Mouse (Mus musculus) hindbrain, postnatal 0 days (tissue): ENCODE measurements at regions not wholly inside any gene's neighbourhood (a gene's known extent, or its start where the extent isn't known, plus 50 kb on each side); places are given as distances from the start of the nearest gene placed in this dataset.
A peak's percentile ranks its signal among the peaks of the same experiment; 100 is the strongest.

Experiments
- ATAC-seq: fragments of 200-750 bp; cut with Nextera tagmentation; 2 replicates; pipeline ENCODE4 v1.8.0; 2017; ENCODE audit warnings: mild to moderate bottlenecking, moderate TSS enrichment, moderate library complexity
- DNase-seq: peaks from one replicate; pipeline ENCODE4 v3.0.0-alpha.2; 2015; ENCODE audit warnings: low spot score
- H3K27ac ChIP-seq: fragments of 300-500 bp; sonication (generic); 2 replicates; pipeline ENCODE4 v1.5.1; 2014; ENCODE audit warnings: mild to moderate bottlenecking
- H3K27me3 ChIP-seq: fragments of 300-500 bp; sonication (generic); 2 replicates; pipeline ENCODE4 v1.6.1; 2014; ENCODE audit warnings: low read length, mixed read lengths; ENCODE audit not compliant: insufficient read depth
- H3K36me3 ChIP-seq: fragments of 300-500 bp; sonication (generic); 2 replicates; pipeline ENCODE4 v1.6.1; 2014; ENCODE audit warnings: low read length, mixed read lengths; ENCODE audit not compliant: insufficient read depth
- H3K4me1 ChIP-seq: fragments of 300-500 bp; sonication (generic); 2 replicates; pipeline ENCODE4 v1.6.1; 2014; ENCODE audit warnings: antibody characterized with exemption, low read length, mixed read lengths; ENCODE audit not compliant: insufficient read depth
- H3K4me2 ChIP-seq: fragments of 300-500 bp; sonication (generic); 2 replicates; pipeline ENCODE4 v1.6.1; 2014; ENCODE audit warnings: low read depth, mild to moderate bottlenecking, low read length, moderate library complexity, mixed read lengths
- H3K4me3 ChIP-seq: fragments of 300-500 bp; sonication (generic); 2 replicates; pipeline ENCODE4 v1.5.1; 2014; ENCODE audit warnings: low read length
- H3K9ac ChIP-seq: fragments of 300-500 bp; sonication (generic); replicated peaks from 2 replicates; pipeline ENCODE4 v1.6.1; 2014; ENCODE audit warnings: mild to moderate bottlenecking, low read length, moderate library complexity, mixed read lengths
- H3K9me3 ChIP-seq: fragments of 300-500 bp; sonication (generic); 2 replicates; pipeline ENCODE4 v1.6.1; 2016; ENCODE audit warnings: low read length, mixed read lengths
- CTCF ChIP-seq: IDR thresholded peaks from 2 replicates; pipeline ENCODE4 v1.5.1; 2016; ENCODE audit warnings: antibody characterized with exemption, control low read depth, low read depth
- WGBS: fragments of 180-500 bp; shearing (Covaris S2); extraction: QIAGEN DNeasy Blood & Tissue Kit; methylation state at CpG from one replicate; pipeline ENCODE4 v1.1.7; 2014; 5-methylcytosine and 5-hydroxymethylcytosine counted together

- TF ChIP-seq CTCF = no peak
- no peaks in the 10 kb centered on the region for H3K27me3 ChIP-seq
- no peak for ATAC-seq
- no peak overlapping the region for H3K4me2 ChIP-seq
- DNase-seq = no peak
- no peak overlapping the region for H3K9ac ChIP-seq
- no peaks in the 10 kb centered on the region for H3K36me3 ChIP-seq
- no peak overlapping the region for H3K27ac ChIP-seq
- H3K4me1 ChIP-seq = no peaks in the 10 kb centered on the region
- H3K4me3 ChIP-seq = no peak overlapping the region
- no peaks in the 10 kb centered on the region for H3K9me3 ChIP-seq
- WGBS = 28% methylated on average over 14 of the region's 14 CpGs
Observed at GRCm38 (mm10) chr11:84587107-84587506, 61.8 kb upstream of the Lhx1 start.

- TF ChIP-seq CTCF = peak; percentile 15; the same call in 1 of the 2 replicates
- no peak overlapping the region for H3K4me2 ChIP-seq
- 31% methylated on average over 3 of the region's 3 CpGs for WGBS
- H3K27me3 ChIP-seq = no peaks in the 10 kb centered on the region
- DNase-seq = peak; percentile 34
- H3K9me3 ChIP-seq = no peaks in the 10 kb centered on the region
- no peak overlapping the region for H3K27ac ChIP-seq
- no peaks in the 10 kb centered on the region for H3K36me3 ChIP-seq
- H3K4me1 ChIP-seq = no peaks in the 10 kb centered on the region
- H3K4me3 ChIP-seq = no peak overlapping the region
- no peak for ATAC-seq
- no peak overlapping the region for H3K9ac ChIP-seq
Observed at GRCm38 (mm10) chr11:84585626-84586025, 60.3 kb upstream of the Lhx1 start.

- WGBS = 28% methylated on average over 17 of the region's 17 CpGs
- Histone ChIP-seq H3K36me3 (no peaks in the 10 kb centered on the region), H3K4me1 (no peaks in the 10 kb centered on the region), H3K4me2 (no peak overlapping the region), H3K27ac (no peak overlapping the region), H3K9me3 (no peaks in the 10 kb centered on the region), H3K4me3 (no peak overlapping the region), H3K9ac (no peak overlapping the region), H3K27me3 (no peaks in the 10 kb centered on the region)
- ATAC-seq (peak; percentile 55), DNase-seq (peak; percentile 67)
- no peak for TF ChIP-seq CTCF
Observed at GRCm38 (mm10) chr11:84578805-84579541, 53.6 kb upstream of the Lhx1 start.
